Mouse (Mus musculus) mesoderm, embryonic 11.5 days (tissue): ENCODE measurements at regions not wholly inside any gene's neighbourhood (a gene's known extent, or its start where the extent isn't known, plus 50 kb on each side); places are given as distances from the start of the nearest gene placed in this dataset.
A peak's percentile ranks its signal among the peaks of the same experiment; 100 is the strongest.

Source experiments
- DNase-seq: peaks from one replicate; pipeline ENCODE4 v3.0.0-alpha.2; 2012; ENCODE audit warnings: low read depth, low spot score

GRCm38 (mm10) chr7:114912109-114912508 lies 168.6 kb downstream of the Insc start:
- no peak for DNase-seq

- peak; percentile 80 for DNase-seq
Measured at GRCm38 (mm10) chr7:114922155-114922554, 178.7 kb downstream of the Insc start.

- DNase-seq = no peak
Measured at GRCm38 (mm10) chr7:114933861-114934260, 190.4 kb downstream of the Insc start.

DNA sequence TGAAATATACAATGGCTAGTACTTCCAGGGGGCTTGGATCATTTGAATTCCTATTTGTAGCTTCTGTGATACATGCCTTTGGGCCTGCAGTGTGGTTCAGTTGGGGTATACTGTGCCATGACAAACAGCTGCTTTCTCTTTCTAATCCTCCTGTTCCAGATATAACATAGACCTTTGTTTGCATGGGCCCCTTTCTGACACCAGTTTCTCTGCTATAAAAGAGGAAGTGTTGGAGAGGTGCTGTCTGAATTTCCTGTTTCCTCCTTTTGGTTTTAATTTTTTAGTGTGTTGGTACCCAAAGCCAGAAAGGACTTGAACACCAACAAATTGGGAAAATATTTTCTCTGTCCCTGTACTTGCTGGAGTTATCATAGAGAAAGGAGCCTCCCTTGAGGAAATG lies 207.3 kb downstream of the Insc start:
- DNase-seq = no peak

- no peak for DNase-seq
Measured at GRCm38 (mm10) chr7:114963206-114963605, 219.7 kb downstream of the Insc start.

DNA sequence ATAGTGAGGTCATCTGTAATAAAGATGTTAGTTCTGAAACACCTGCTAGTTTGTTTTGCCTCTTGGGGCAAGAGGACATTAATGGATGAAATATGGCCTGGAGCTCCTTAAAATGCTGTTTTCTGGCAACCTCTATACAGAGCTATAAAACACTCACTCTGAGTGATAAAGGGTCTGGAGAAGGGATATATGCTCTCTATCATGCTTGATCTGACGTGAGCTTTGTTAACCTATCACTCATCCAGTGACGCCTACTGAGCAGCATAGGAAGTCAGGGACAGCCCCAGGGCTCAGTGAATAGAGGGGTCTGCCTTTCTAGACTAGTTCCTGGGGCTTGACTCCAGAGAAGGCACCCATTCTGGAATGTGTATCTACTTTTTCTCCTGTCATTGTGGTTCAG lies 222.4 kb downstream of the Insc start:
- DNase-seq = peak; percentile 47

DNA sequence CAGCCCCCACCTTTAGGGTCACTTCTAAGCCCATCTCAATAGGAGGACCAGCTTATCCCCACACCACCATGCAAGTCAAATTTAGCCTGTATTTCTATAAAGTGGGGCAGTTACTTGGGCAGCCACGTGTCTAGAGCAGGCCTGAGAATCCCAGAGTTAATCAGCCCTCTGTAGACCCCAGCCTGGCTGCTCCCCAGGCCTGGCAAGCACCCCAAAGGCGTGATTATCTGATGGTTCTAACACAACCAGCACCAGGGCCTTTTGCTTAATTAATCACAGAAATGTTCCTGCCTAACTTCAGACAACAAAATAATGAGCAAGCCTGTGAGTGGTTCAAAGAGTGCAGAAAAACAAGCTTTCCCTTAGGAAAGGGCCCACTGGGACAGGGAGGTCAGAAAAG lies 243.0 kb downstream of the Insc start:
- no peak for DNase-seq

GRCm38 (mm10) chr7:114991255-114991654 lies 247.8 kb downstream of the Insc start:
- no peak for DNase-seq

DNA sequence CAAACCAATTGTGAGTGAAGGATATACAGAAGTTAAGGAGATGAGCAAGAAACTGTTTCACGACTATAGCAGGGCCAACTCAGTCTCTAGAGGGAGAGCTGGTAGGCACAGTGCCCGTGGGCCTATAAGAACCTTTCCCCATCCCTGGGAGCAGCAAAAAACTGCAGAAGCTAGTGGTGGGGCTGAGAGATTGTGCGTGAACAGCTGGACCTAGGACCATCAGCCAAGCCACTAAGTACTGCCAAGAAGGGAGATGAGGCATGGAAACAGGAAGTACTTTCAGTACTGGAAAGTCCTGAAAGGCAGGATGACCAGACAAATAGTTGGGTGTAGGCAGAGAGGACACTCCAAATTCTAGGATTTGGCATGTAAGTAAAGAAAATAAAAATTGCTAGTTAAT lies 248.9 kb downstream of the Insc start:
- DNase-seq = no peak

GRCm38 (mm10) chr7:115000796-115001524 lies 257.5 kb downstream of the Insc start:
- no peak for DNase-seq

DNA sequence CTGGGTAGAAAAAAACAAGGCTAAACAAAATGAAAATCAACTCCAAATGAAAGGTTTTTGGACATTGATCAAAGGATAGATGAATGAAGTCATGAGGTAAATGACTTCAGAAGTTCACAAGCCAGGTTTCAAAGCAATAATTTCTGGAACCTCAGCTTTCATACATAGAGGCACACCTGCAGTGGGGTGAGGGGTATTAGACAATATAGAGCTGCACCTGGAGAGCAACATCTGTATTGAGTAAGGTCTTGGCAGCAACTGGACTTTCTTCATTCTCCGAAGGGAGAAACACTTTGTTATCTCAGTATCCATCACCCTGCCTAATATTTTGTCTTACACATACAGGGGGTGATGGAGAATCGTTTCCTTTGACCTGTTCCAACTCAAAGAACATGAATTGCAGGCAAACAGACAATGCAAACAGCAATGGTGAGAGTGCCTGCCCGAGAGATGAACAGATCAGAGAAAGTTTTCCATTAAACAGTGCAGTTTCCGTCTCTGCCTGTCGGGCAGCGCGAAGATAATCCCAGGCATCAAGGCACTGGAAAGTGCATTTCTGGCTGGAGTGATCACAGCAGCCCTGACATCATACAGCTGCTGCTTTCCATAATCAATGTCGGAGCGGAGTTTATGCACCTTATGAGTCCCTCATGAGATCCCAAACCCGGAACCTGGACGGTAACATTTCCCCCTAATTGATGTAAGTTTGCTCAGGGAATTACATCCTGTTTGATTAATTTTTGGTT lies 270.9 kb downstream of the Insc start:
- DNase-seq = peak; percentile 9

- DNase-seq = no peak
Measured at GRCm38 (mm10) chr7:115019369-115019958, 276.0 kb downstream of the Insc start.

- no peak for DNase-seq
Measured at GRCm38 (mm10) chr7:115020023-115020422, 276.5 kb downstream of the Insc start.

GRCm38 (mm10) chr7:115025803-115026202 lies 282.3 kb downstream of the Insc start:
- DNase-seq = no peak

DNA sequence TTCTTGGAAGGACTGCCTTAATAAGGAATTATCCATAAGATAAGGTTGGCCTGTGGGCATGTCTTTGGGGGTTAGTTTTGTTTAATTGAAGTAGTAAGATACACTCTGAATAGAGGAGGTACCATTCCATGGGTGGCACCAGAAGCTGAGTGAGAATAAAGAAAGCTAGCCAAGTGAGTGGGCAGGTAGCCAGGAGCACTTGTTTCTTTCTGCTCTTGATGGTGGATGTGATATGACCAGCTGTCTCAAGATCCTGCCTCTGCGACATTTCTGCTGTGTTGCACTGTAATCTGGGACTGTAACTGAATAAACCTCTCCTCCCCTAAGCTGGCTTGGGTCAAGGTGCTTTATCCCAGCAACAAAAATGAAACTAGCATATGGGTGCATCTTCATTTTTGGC lies 284.2 kb downstream of the Insc start:
- DNase-seq = no peak

DNA sequence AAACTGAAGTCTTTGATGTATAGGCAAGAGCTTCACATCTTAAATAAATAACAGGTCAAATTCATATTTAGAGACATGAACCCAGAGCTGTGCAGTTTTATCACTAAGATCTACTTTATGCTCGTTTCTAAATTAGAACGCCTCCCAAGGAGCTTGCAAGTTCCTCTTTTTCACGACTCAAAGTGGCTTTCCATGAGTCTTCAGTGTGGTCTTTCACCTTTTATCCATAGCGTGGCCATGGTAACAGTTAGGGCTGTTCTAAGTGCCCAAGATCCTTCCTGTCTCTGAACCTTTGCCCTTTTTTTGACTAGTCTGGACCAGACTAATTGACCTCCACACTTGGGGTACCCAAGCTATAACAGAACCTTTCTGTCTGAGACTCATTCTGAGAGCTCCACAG lies 290.5 kb downstream of the Insc start:
- no peak for DNase-seq

GRCm38 (mm10) chr7:115055527-115055926 lies 312.0 kb downstream of the Insc start:
- DNase-seq = no peak

DNA sequence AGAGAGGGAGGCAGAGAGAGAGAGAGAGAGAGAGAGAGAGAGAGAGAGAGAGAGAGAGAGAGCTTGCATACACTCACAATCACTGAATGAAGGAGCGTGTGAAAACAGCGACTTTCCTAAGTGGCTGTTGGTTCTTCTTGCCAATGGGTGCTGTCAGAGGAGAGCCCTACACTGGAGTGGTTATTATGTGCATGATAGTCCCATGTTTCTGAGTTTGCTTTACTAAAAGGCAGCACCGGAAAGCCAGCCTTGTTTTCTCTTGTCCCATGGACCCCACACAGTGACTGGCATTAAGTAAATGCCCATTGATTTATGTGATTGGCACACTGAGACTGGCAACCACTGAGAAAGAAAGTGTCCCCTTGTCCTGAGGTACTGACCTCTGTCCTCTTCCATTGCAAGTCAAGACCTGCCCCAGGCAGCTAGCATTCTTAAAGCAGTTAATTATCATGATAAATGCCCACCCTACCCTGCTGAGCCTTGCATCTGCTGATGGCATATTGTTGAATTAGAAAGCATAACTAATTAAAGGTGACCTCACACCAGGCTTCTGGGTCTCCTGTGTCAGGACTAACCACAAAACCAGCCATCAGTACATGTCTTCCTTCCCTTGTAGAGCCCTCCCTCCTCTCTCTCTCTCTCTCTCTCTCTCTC lies 313.6 kb downstream of the Insc start:
- peak; percentile 67 for DNase-seq

- peak; percentile 52 for DNase-seq
Measured at GRCm38 (mm10) chr7:115057736-115058135, 314.2 kb downstream of the Insc start.

- DNase-seq = no peak
Measured at GRCm38 (mm10) chr7:115060171-115060570, 316.7 kb downstream of the Insc start.

GRCm38 (mm10) chr7:115062817-115063216 lies 319.3 kb downstream of the Insc start:
- DNase-seq = no peak

DNA sequence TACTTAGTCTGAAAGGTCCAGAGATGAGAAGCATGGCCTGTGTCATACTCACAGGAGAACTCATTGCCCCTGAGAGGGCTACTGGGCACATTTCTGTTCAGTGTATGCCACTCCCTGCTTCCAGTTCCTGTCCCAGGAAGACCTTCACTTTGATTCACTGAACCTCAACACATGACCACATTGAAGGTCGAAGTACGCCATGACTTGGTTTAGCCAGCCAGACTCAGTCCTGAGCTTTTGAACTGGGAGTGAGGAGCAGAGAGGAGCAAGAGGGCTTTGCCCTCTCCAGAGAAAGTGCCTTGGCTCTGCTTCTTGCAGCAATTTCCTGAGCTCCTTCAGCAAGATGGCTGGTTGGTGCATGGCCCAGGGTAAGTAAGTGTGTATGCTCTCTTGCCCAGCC lies 324.1 kb downstream of the Insc start:
- DNase-seq = no peak
